Mouse (Mus musculus) kidney, adult 2 months (tissue): Measurements from ENCODE around the gene Tmem167b.

Experiments
- CTCF ChIP-seq: fragments of 200-500 bp; conservative IDR thresholded peaks from 2 replicates; pipeline ENCODE4 v1.5.1; 2011; ENCODE audit warnings: low read depth, mild to moderate bottlenecking, control low read depth, low read length, moderate library complexity, mixed read lengths; ENCODE audit not compliant: insufficient read depth, insufficient read length
- POLR2A ChIP-seq: fragments of 200-500 bp; IDR thresholded peaks from one replicate; pipeline ENCODE4 v1.6.1; 2011; ENCODE audit warnings: low read depth, low read length, control low read depth

DNA sequence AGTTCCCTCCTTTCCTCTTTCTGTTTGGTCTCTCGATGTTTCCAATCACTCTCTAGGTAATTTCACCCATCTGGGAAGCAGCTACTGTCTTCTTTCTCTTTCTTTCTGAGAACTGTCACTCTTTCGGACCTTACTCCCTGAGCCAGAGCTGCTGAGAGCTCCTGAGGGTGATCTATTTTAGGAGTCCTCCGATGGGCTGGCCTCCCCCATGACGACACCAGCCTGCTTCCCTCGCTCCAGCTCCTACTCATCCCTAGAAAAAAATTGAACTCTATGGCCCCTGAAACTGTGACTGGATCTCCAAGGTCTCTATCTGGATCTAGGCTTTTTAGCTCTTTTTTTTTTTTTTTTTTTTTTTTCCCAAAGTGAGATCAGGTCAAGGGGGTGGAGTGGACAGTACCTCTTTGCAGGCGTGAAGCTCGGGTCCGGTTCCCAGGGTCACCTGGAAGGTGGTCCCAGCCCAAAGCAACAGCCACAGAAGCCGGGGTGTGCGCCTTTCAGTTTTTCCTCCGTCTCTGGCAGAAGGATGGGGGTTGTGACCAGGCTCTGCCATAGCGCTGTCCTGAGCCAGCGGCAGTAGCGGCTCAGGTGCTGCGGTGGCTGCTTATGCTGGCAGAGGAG is 26.3 kb downstream of the Tmem167b start:
- TF ChIP-seq CTCF (no peak), POLR2A (no peak)
